Mouse (Mus musculus) small intestine, adult 2 months (tissue): ENCODE measurements around the gene Armc2.

ENCODE experiments used
- CTCF ChIP-seq: fragments of 200-500 bp; IDR thresholded peaks from 2 replicates; pipeline ENCODE4 v1.5.1; 2012; ENCODE audit warnings: low read depth, mild to moderate bottlenecking, control low read depth, inconsistent platforms, low read length, moderate library complexity, mixed read lengths; ENCODE audit not compliant: insufficient replicate concordance, insufficient read length; ENCODE audit errors: extremely low read depth
- POLR2A ChIP-seq: fragments of 200-500 bp; IDR thresholded peaks from 2 replicates; pipeline ENCODE4 v1.6.1; 2012; ENCODE audit warnings: low read depth, mild to moderate bottlenecking, control low read depth, inconsistent platforms, low read length, moderate library complexity

GRCm38 (mm10) chr10:42033571-42033970 is 15.3 kb upstream of the Armc2 start:
- no peak for TF ChIP-seq CTCF
- TF ChIP-seq POLR2A: no peak
